Mouse (Mus musculus) midbrain, embryonic 12.5 days (tissue): Measurements from ENCODE around the gene Col6a4. TPM values are rescaled to one million over a fixed set of nuclear protein-coding genes. Genes with fewer than 3 reads are reported as not detected.

ENCODE experiments used
- ATAC-seq: fragments of 200-750 bp; cut with Nextera tagmentation; 2 replicates; pipeline ENCODE4 v1.8.0; 2017; ENCODE audit warnings: low read depth, moderate TSS enrichment, moderate library complexity; ENCODE audit not compliant: low FRiP score
- H3K27ac ChIP-seq: fragments of 300-500 bp; sonication (generic); replicated peaks from 2 replicates; pipeline ENCODE4 v1.5.1; 2016; ENCODE audit warnings: mild to moderate bottlenecking
- H3K27me3 ChIP-seq: fragments of 300-500 bp; sonication (generic); 2 replicates; pipeline ENCODE4 v1.6.1; 2016; ENCODE audit warnings: mild to moderate bottlenecking
- H3K36me3 ChIP-seq: fragments of 300-500 bp; sonication (generic); 2 replicates; pipeline ENCODE4 v1.6.1; 2016
- H3K4me1 ChIP-seq: fragments of 300-500 bp; sonication (generic); 2 replicates; pipeline ENCODE4 v1.6.1; 2016
- H3K4me2 ChIP-seq: fragments of 300-500 bp; sonication (generic); replicated peaks from 2 replicates; pipeline ENCODE4 v1.6.1; 2016; ENCODE audit warnings: mild to moderate bottlenecking, moderate library complexity
- H3K4me3 ChIP-seq: fragments of 300-500 bp; sonication (generic); 2 replicates; pipeline ENCODE4 v1.5.1; 2016; ENCODE audit warnings: mild to moderate bottlenecking
- H3K9ac ChIP-seq: fragments of 300-500 bp; sonication (generic); replicated peaks from 2 replicates; pipeline ENCODE4 v1.6.1; 2016; ENCODE audit warnings: mild to moderate bottlenecking, moderate library complexity
- H3K9me3 ChIP-seq: fragments of 300-500 bp; sonication (generic); 2 replicates; pipeline ENCODE4 v1.6.1; 2016; ENCODE audit warnings: mild to moderate bottlenecking
- WGBS: fragments of 180-500 bp; shearing (Covaris S2); methylation state at CpG from one replicate; pipeline ENCODE4 v1.1.7; 2016; 5-methylcytosine and 5-hydroxymethylcytosine counted together
- polyA plus RNA-seq: library from polyadenylated mRNA; unstranded; fragments of >200 nt; fragmentation: Nextera tagmentation; extraction: Ambion mirVana; gene quantifications from 2 replicates; pipeline ENCODE4 v1.2.1, GENCODE M21; 2016

Gene Col6a4
- polyA plus RNA-seq, 1 experiment from 2014 or later = 0.32 TPM

- no peaks in the 10 kb centered on the region for H3K36me3 ChIP-seq
- H3K9ac ChIP-seq = no peak overlapping the region
- no peaks in the 10 kb centered on the region for H3K27me3 ChIP-seq
- H3K4me2 ChIP-seq = no peak overlapping the region
- 90% methylated on average over 4 of the region's 4 CpGs for WGBS
- no peak for ATAC-seq
- no peaks in the 10 kb centered on the region for H3K4me1 ChIP-seq
- no peaks in the 10 kb centered on the region for H3K9me3 ChIP-seq
- H3K27ac ChIP-seq = no peak overlapping the region
- no peak overlapping the region for H3K4me3 ChIP-seq
Observed at GRCm38 (mm10) chr9:106053446-106053845, 43.1 kb downstream of the Col6a4 start.

- Histone ChIP-seq H3K36me3 (no peaks in the 10 kb centered on the region), H3K4me3 (no peak overlapping the region), H3K9ac (no peak overlapping the region), H3K4me2 (no peak overlapping the region), H3K4me1 (peaks cover 12% of the 10 kb centered on the region; the same call in 1 of the 2 replicates), H3K27me3 (no peaks in the 10 kb centered on the region), H3K9me3 (no peaks in the 10 kb centered on the region), H3K27ac (peak overlapping the region; percentile 39; the same call in 1 of the 2 replicates)
- 39% methylated on average over 9 of the region's 9 CpGs for WGBS
- ATAC-seq = no peak
Observed at GRCm38 (mm10) chr9:106043921-106044503, 52.6 kb downstream of the Col6a4 start.

DNA sequence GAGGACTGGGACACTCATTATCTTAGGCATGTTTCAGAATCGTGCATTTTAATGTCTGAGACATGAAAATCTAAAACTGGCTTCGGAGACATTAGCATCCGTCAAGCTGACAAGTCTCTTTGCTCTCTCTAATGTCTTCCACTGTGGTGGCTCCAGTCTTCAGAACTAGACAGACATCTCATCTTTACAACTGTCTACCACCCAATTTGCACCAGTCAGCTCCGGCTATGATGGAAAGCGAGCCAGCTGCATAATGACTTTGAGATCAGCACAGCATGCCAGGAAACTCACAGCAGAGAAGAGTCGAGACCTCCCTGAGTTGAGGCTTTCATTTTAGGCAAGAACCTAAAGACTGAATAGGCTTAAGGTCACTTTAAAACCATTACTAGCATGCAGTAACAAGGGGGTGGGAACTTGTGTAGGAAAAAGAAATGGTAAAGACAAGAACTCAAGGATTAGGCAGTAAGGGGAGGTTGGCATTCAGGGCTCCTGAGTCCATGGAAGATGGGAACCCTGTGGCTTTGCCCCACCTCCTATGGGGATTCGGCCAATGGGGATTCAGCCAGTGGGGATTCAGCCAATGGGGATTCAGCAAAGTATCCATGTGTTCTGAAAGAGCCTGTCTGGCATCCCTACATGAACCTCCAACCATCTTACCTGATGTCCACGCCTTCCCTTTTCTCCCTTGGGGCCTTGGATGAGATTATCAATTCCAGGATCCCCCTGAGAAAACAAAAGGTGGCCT lies 56.5 kb downstream of the Col6a4 start:
- H3K27ac ChIP-seq = no peak overlapping the region
- H3K4me2 ChIP-seq = no peak overlapping the region
- H3K4me1 ChIP-seq = peaks cover 12% of the 10 kb centered on the region; the same call in 1 of the 2 replicates
- H3K9me3 ChIP-seq = no peaks in the 10 kb centered on the region
- no peaks in the 10 kb centered on the region for H3K27me3 ChIP-seq
- no peak overlapping the region for H3K9ac ChIP-seq
- ATAC-seq = no peak
- no peak overlapping the region for H3K4me3 ChIP-seq
- WGBS = 77% methylated on average over 8 of the region's 8 CpGs
- no peaks in the 10 kb centered on the region for H3K36me3 ChIP-seq

DNA sequence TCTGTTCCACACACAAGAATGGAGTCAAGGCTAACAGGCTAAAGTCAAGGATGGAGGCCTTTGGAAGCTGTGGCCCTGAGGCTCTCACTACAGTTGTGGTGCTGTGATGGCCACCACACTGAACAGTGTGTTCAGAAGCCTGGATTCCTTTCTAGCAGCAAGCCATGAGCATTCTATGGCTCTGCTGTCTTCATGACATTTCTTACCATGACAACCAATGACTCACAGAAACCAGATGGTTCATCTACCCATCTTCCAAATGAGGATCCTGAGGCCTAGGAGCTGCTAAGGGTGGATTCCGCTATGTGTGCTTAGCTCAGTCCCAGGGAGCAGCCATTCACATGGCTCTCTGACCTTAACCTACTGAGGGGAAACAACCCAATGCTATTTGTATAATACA lies 57.3 kb downstream of the Col6a4 start:
- Histone ChIP-seq H3K9ac (no peak overlapping the region), H3K4me2 (no peak overlapping the region), H3K27me3 (no peaks in the 10 kb centered on the region), H3K4me1 (peaks cover 7% of the 10 kb centered on the region; the same call in 1 of the 2 replicates), H3K4me3 (no peak overlapping the region), H3K9me3 (no peaks in the 10 kb centered on the region), H3K27ac (no peak overlapping the region), H3K36me3 (no peaks in the 10 kb centered on the region)
- WGBS = 87% methylated on average over 1 of the region's 1 CpGs
- ATAC-seq = no peak

DNA sequence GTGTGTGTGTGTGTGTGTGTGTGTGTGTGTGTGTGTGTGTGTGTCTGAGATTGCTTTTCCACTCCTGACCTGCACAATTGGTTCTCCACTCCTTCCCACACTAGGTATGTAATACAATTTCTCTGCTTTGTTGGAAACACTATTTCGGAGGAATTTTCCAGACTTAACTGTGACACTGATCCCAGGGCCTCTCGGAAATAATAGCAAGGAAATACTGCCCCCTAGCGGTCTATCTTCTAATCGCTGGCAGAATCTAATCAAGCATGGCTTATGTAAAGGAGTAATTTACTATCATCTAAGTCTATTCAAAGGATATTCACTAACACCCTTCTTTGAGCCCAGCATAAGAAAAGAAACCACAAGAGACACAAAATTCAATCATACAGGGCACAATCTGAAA lies 57.7 kb downstream of the Col6a4 start:
- WGBS = 11% methylated on average over 4 of the region's 4 CpGs
- H3K27me3 ChIP-seq = no peaks in the 10 kb centered on the region
- H3K27ac ChIP-seq = no peak overlapping the region
- no peak overlapping the region for H3K4me2 ChIP-seq
- H3K9ac ChIP-seq = no peak overlapping the region
- peaks cover 3% of the 10 kb centered on the region; the same call in 1 of the 2 replicates for H3K4me1 ChIP-seq
- H3K9me3 ChIP-seq = no peaks in the 10 kb centered on the region
- H3K4me3 ChIP-seq = no peak overlapping the region
- no peaks in the 10 kb centered on the region for H3K36me3 ChIP-seq
- no peak for ATAC-seq

- Histone ChIP-seq H3K4me1 (no peaks in the 10 kb centered on the region), H3K27me3 (no peaks in the 10 kb centered on the region), H3K27ac (no peak overlapping the region), H3K9ac (no peak overlapping the region), H3K4me3 (no peak overlapping the region), H3K9me3 (no peaks in the 10 kb centered on the region), H3K4me2 (no peak overlapping the region), H3K36me3 (no peaks in the 10 kb centered on the region)
- ATAC-seq = no peak
- WGBS = 85% methylated on average over 3 of the region's 3 CpGs
Observed at GRCm38 (mm10) chr9:106015666-106016065, 80.9 kb downstream of the Col6a4 start.

GRCm38 (mm10) chr9:106013139-106013538 lies 83.4 kb downstream of the Col6a4 start:
- 92% methylated on average over 11 of the region's 11 CpGs for WGBS
- no peak overlapping the region for H3K4me2 ChIP-seq
- no peak for ATAC-seq

DNA sequence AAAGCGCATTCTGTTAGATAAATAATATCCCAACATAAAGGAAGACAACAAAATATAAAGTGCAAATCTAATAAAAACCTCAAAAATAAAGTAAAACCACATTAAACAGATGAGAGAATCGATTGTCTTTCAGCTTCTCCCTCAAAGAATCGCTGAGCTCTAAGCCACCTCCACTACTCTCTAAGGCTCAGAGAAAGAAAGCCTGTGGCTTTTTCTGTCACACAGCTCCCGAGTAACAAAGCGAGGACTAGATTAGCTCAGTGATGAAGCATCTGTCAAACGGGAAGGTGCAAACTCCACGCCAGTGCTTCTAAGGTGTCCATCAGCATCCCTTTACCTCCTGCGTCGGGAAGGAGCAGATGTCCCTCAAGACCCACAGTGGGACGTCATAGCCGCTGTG lies 98.6 kb downstream of the Col6a4 start:
- no peak for ATAC-seq

More at GRCm38 (mm10) chr9:106013139-106013538, 83.4 kb downstream of the Col6a4 start:
- no peak overlapping the region for H3K9ac ChIP-seq
- no peak overlapping the region for H3K27ac ChIP-seq
- H3K36me3 ChIP-seq = no peaks in the 10 kb centered on the region
- H3K4me3 ChIP-seq = no peak overlapping the region
- no peaks in the 10 kb centered on the region for H3K27me3 ChIP-seq
- no peaks in the 10 kb centered on the region for H3K9me3 ChIP-seq
- no peaks in the 10 kb centered on the region for H3K4me1 ChIP-seq

GRCm38 (mm10) chr9:105992425-105992824 lies 104.2 kb downstream of the Col6a4 start:
- Histone ChIP-seq H3K9ac (no peak overlapping the region), H3K27ac (no peak overlapping the region), H3K9me3 (no peaks in the 10 kb centered on the region), H3K36me3 (no peaks in the 10 kb centered on the region), H3K4me3 (no peak overlapping the region), H3K27me3 (no peaks in the 10 kb centered on the region), H3K4me1 (no peaks in the 10 kb centered on the region), H3K4me2 (no peak overlapping the region)
- no peak for ATAC-seq
- WGBS = 80% methylated on average over 6 of the region's 6 CpGs

More for the DNA sequence above, 98.6 kb downstream of the Col6a4 start:
- Histone ChIP-seq H3K4me2 (no peak overlapping the region), H3K4me1 (no peaks in the 10 kb centered on the region), H3K36me3 (no peaks in the 10 kb centered on the region), H3K27me3 (no peaks in the 10 kb centered on the region), H3K9me3 (no peaks in the 10 kb centered on the region), H3K4me3 (no peak overlapping the region), H3K9ac (no peak overlapping the region), H3K27ac (no peak overlapping the region)
- WGBS = 62% methylated on average over 11 of the region's 11 CpGs

DNA sequence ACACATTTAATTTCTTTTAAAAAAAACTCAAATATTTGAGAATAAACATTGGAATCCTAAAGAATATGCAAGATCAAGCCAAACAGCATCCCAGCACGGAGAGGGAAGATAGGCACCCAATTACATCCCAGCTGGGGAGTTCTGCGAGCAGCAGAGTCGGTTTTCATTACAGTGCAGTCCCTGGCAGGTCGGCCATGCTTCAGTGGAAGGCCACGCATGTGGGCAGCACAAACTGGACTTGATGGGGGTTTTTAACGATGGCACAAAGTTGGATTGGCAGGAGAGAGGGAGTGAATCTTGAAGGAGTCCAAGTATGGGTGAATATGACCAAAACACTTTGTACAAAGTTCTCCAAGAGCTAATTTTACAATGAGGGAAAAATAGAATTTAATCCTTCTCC lies 106.5 kb downstream of the Col6a4 start:
- WGBS = 79% methylated on average over 6 of the region's 6 CpGs
- H3K4me3 ChIP-seq = no peak overlapping the region
- no peak overlapping the region for H3K27ac ChIP-seq
- H3K27me3 ChIP-seq = no peaks in the 10 kb centered on the region
- H3K4me2 ChIP-seq = no peak overlapping the region
- no peaks in the 10 kb centered on the region for H3K36me3 ChIP-seq
- H3K4me1 ChIP-seq = peaks cover 6% of the 10 kb centered on the region
- ATAC-seq = no peak
- no peak overlapping the region for H3K9ac ChIP-seq
- H3K9me3 ChIP-seq = no peaks in the 10 kb centered on the region

GRCm38 (mm10) chr9:105989468-105989867 lies 107.1 kb downstream of the Col6a4 start:
- no peaks in the 10 kb centered on the region for H3K9me3 ChIP-seq
- peaks cover 12% of the 10 kb centered on the region for H3K4me1 ChIP-seq
- H3K9ac ChIP-seq = no peak overlapping the region
- no peak overlapping the region for H3K4me2 ChIP-seq
- no peaks in the 10 kb centered on the region for H3K36me3 ChIP-seq
- WGBS = 87% methylated on average over 6 of the region's 6 CpGs
- H3K27ac ChIP-seq = no peak overlapping the region
- H3K4me3 ChIP-seq = no peak overlapping the region
- no peak for ATAC-seq
- no peaks in the 10 kb centered on the region for H3K27me3 ChIP-seq

DNA sequence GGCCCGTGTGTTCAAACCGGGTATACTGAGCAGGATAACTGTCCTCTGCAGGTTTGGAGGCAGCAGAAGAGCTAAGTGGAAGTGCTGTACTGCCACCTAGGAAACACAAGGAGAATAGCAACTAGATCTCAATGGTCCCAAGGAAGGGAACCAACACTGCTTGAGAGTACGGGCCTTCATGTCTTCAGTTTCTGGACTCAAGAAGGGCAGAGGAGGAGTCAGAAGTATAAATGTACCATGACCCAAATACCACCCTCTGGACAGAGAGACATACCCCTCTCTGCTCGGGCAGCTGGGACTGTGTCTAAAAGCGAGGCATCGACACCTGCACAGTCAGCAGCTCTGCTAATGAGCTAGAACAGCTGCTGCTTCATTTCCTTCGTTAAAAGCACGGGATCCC lies 108.5 kb downstream of the Col6a4 start:
- H3K4me2 ChIP-seq = no peak overlapping the region
- H3K9me3 ChIP-seq = no peaks in the 10 kb centered on the region
- no peaks in the 10 kb centered on the region for H3K36me3 ChIP-seq
- no peak overlapping the region for H3K4me3 ChIP-seq
- no peak overlapping the region for H3K27ac ChIP-seq
- H3K27me3 ChIP-seq = no peaks in the 10 kb centered on the region
- no peak overlapping the region for H3K9ac ChIP-seq
- H3K4me1 ChIP-seq = peaks cover 12% of the 10 kb centered on the region
- no peak for ATAC-seq
- 66% methylated on average over 8 of the region's 8 CpGs for WGBS
